Mouse (Mus musculus): Measurements from ENCODE around the gene Rundc3a.
"Not testable (repeated sequence)": the region's sequence is repeated elsewhere in the genome, so short reads cannot be mapped to it uniquely, and the experiment has no call there.

Gene Rundc3a

GRCm38 (mm10) chr11:102393238-102393634, at the start of gene Rundc3a:
Rundc3a (plus strand) TSS chr11:102393403.
- peak; percentile 98 for DNase-seq (ENCODE audit: low read depth, low spot score)

DNA sequence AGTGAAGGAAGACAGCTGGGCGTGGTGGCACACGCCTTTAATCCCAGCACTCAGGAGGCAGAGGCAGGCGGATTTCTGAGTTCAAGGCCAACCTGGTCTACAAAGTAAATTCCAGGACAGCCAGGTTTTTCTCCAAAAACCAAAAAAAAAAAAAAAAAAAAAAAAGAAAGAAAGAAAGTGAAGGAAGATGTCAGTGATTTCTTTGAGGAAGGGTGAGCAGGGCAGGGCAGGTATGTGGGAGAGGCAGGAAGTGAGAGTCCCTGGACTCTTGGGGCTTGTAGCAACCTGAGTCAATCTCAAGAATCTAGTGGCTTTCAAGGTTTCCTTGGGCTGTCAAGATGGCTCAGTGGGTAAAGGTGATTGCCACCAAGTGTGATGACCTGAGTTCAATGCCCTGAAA, 48.7 kb upstream of the Rundc3a start:
- no peak for DNase-seq (ENCODE audit: low read depth, low spot score)

- DNase-seq (ENCODE audit: low read depth, low spot score), result no peak
These were observed 46.3 kb upstream of the Rundc3a start for GRCm38 (mm10) chr11:102346926-102347325.

GRCm38 (mm10) chr11:102347683-102348082, 45.5 kb upstream of the Rundc3a start:
- DNase-seq (ENCODE audit: low read depth, low spot score), result no peak

- no peak for DNase-seq (ENCODE audit: low read depth, low spot score)
These were observed 45.1 kb upstream of the Rundc3a start for GRCm38 (mm10) chr11:102348101-102348585.

- DNase-seq (ENCODE audit: low read depth, low spot score), result no peak
These were observed 44.4 kb upstream of the Rundc3a start for GRCm38 (mm10) chr11:102348771-102349170.

- no peak for DNase-seq (ENCODE audit: low read depth, low spot score)
These were observed 43.8 kb upstream of the Rundc3a start for GRCm38 (mm10) chr11:102349189-102349954.

- no peak for DNase-seq (ENCODE audit: low read depth, low spot score)
These were observed 42.8 kb upstream of the Rundc3a start for GRCm38 (mm10) chr11:102350416-102350815.

GRCm38 (mm10) chr11:102350981-102351523, 42.2 kb upstream of the Rundc3a start:
- DNase-seq (ENCODE audit: low read depth, low spot score), result no peak

- no peak for DNase-seq (ENCODE audit: low read depth, low spot score)
These were observed 40.8 kb upstream of the Rundc3a start for GRCm38 (mm10) chr11:102352378-102352777.

DNA sequence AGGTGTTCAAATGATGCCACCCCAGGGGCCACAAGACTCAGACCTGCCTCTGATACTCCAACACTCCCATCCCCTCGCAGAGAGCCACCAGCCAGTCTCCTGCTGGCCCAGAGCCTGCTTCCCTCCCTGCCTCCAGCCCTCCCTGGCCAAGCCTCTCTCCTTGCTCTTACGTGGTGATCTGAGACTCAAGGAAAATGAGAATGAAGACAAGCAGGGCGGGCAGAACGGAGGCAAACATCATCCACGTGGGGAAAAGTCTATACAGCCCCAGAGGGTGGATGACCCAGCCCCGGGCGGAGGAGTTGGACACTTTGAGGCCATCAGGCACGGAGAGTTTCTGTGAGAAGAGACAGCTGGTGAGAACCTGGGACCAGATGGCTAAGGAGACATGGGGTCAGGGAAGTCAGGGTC, 40.2 kb upstream of the Rundc3a start:
- peak; percentile 84 for DNase-seq (ENCODE audit: low read depth, low spot score)

GRCm38 (mm10) chr11:102355501-102355900, 37.7 kb upstream of the Rundc3a start:
- DNase-seq (ENCODE audit: low read depth, low spot score), result no peak

- DNase-seq (ENCODE audit: low read depth, low spot score), result no peak
These were observed 37.0 kb upstream of the Rundc3a start for GRCm38 (mm10) chr11:102356190-102356589.

DNA sequence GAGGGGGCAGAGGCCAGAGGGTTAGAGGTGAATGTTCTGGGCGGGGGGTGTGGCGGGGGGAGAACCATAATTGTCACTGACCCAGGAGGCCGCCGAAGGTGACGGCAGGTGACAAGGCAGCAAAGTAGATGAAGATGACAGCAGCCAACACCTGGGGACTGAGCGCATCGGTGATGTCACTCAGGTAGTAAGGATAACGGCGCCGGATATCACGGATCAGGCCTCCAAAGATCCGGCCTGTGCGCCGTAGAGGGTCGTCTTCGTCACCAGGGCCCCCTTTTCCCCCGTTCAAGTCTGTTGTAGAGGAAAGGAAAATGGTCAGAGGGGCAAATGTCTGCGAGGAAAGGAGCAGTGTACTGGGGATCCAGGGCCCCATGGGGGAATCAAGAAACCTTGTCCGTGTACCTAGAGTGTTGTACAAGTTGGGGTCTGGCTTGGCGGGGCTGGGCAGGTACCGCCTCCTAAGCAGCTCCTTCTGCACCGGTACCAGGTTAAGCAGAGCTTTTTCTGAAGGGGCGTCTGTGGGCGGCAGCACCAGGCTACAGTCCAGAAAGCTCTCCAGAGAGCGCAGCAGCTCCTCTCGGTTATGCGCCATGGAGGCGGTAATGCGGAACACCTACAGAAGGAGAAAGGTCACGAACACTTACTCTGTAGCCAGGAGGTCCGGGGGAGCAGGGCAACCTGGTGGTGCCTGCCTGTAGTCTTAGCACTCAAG, 36.4 kb upstream of the Rundc3a start:
- DNase-seq (ENCODE audit: low read depth, low spot score), result no peak

- DNase-seq (ENCODE audit: low read depth, low spot score), result no peak
These were observed 34.8 kb upstream of the Rundc3a start for GRCm38 (mm10) chr11:102358365-102358764.

GRCm38 (mm10) chr11:102361776-102362495, 31.3 kb upstream of the Rundc3a start:
- no peak for DNase-seq (ENCODE audit: low read depth, low spot score)

DNA sequence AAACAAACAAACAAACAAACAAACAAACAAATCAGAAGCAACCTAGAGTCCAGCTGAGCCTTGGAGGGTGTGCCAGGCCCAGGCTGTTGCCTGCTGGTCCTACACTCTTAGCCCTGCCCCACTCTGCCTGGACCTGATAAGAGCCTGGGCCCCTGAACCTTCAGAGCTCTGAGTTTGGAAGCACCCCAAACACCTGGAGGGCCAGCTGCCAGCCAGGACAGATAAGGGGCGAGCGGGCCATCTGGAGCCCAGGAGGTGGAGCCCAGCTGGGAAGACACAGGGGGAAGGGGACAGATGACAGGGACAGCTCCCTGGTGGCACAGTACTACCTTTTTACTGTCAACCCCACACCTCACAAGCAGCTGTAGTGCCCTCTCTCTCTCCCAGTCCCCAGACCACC, 29.6 kb upstream of the Rundc3a start:
- no peak for DNase-seq (ENCODE audit: low read depth, low spot score)

- no peak for DNase-seq (ENCODE audit: low read depth, low spot score)
These were observed 28.4 kb upstream of the Rundc3a start for GRCm38 (mm10) chr11:102364570-102365371.

DNA sequence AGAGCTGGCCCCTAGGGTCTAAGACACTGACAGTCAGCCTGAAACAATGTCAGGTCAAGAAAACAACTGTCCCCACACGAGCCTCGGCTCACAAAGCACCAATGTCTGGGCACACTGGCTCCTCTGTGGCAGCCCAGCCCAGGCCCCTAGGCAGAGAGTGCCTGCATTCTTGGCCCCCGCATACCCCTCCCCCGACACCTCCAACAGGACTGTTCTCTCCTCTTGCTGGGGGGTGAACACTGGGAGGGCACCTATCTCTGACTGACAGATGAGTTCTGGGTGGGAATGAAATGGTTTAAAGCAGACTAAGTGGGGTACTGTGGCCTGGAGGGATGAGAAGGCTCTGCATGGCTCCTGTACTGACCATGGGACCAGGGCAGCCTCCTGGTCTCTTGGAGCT, 27.5 kb upstream of the Rundc3a start:
- no peak for DNase-seq (ENCODE audit: low read depth, low spot score)

- not testable (repeated sequence) for DNase-seq (ENCODE audit: low read depth, low spot score)
These were observed 27.1 kb upstream of the Rundc3a start, which contains the start of gene Slc4a1 for GRCm38 (mm10) chr11:102366103-102366502. Slc4a1 (minus strand) TSS chr11:102366203.
